Mouse (Mus musculus) hindbrain, postnatal 0 days (tissue): ENCODE measurements around the gene Ska2. TPM values are rescaled to one million over a fixed set of nuclear protein-coding genes. Genes with fewer than 3 reads are reported as not detected.

ENCODE experiments used
- ATAC-seq: fragments of 200-750 bp; cut with Nextera tagmentation; 2 replicates; pipeline ENCODE4 v1.8.0; 2017; ENCODE audit warnings: mild to moderate bottlenecking, moderate TSS enrichment, moderate library complexity
- DNase-seq: peaks from one replicate; pipeline ENCODE4 v3.0.0-alpha.2; 2015; ENCODE audit warnings: low spot score
- H3K27ac ChIP-seq: fragments of 300-500 bp; sonication (generic); 2 replicates; pipeline ENCODE4 v1.5.1; 2014; ENCODE audit warnings: mild to moderate bottlenecking
- H3K27me3 ChIP-seq: fragments of 300-500 bp; sonication (generic); 2 replicates; pipeline ENCODE4 v1.6.1; 2014; ENCODE audit warnings: low read length, mixed read lengths; ENCODE audit not compliant: insufficient read depth
- H3K36me3 ChIP-seq: fragments of 300-500 bp; sonication (generic); 2 replicates; pipeline ENCODE4 v1.6.1; 2014; ENCODE audit warnings: low read length, mixed read lengths; ENCODE audit not compliant: insufficient read depth
- H3K4me1 ChIP-seq: fragments of 300-500 bp; sonication (generic); 2 replicates; pipeline ENCODE4 v1.6.1; 2014; ENCODE audit warnings: antibody characterized with exemption, low read length, mixed read lengths; ENCODE audit not compliant: insufficient read depth
- H3K4me2 ChIP-seq: fragments of 300-500 bp; sonication (generic); 2 replicates; pipeline ENCODE4 v1.6.1; 2014; ENCODE audit warnings: low read depth, mild to moderate bottlenecking, low read length, moderate library complexity, mixed read lengths
- H3K4me3 ChIP-seq: fragments of 300-500 bp; sonication (generic); 2 replicates; pipeline ENCODE4 v1.5.1; 2014; ENCODE audit warnings: low read length
- H3K9ac ChIP-seq: fragments of 300-500 bp; sonication (generic); replicated peaks from 2 replicates; pipeline ENCODE4 v1.6.1; 2014; ENCODE audit warnings: mild to moderate bottlenecking, low read length, moderate library complexity, mixed read lengths
- H3K9me3 ChIP-seq: fragments of 300-500 bp; sonication (generic); 2 replicates; pipeline ENCODE4 v1.6.1; 2016; ENCODE audit warnings: low read length, mixed read lengths
- CTCF ChIP-seq: IDR thresholded peaks from 2 replicates; pipeline ENCODE4 v1.5.1; 2016; ENCODE audit warnings: antibody characterized with exemption, control low read depth, low read depth
- WGBS: fragments of 180-500 bp; shearing (Covaris S2); extraction: QIAGEN DNeasy Blood & Tissue Kit; methylation state at CpG from one replicate; pipeline ENCODE4 v1.1.7; 2014; 5-methylcytosine and 5-hydroxymethylcytosine counted together
- polyA plus RNA-seq: library from polyadenylated mRNA; unstranded; fragments of >200 nt; fragmentation: Nextera tagmentation; extraction: Ambion mirVana; gene quantifications from 2 replicates; pipeline ENCODE4 v1.2.1, GENCODE M21; 2015
- total RNA-seq: library from RNA; depleted of rRNA; stranded (reverse); fragments of >200 nt; gene quantifications from 2 replicates; pipeline ENCODE4 v1.2.3, GENCODE M21; 2014

Gene Ska2
- total and polyA plus RNA-seq, 2 experiments from 2014 or later: 24.5 to 27.0 TPM

DNA sequence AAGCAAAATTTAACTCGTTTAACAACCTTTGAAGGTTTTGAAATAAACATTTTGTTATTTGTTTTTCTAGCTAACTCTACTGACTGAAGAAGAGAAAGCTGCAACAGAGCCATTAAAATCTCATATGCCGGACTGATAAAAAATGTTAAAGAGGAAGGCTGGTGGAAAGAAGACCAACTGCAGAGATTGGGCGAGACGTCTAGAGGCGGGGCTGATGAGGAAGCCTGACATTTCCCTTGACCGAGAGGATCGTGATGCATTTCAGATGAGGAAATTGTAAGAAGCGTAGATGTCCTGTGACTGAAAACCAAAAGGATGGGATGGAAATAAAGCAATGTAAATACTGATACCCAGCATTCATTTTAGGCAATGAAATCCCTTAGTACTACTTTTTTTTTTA, 12.8 kb downstream of the Ska2 start:
- no peaks in the 10 kb centered on the region for H3K9me3 ChIP-seq
- no peak overlapping the region for H3K4me3 ChIP-seq
- H3K27ac ChIP-seq: no peak overlapping the region
- no peak overlapping the region for H3K4me2 ChIP-seq
- no peak for TF ChIP-seq CTCF
- H3K27me3 ChIP-seq: no peaks in the 10 kb centered on the region
- 70% methylated on average over 8 of the region's 8 CpGs for WGBS
- ATAC-seq (no peak), DNase-seq (no peak)
- H3K4me1 ChIP-seq: no peaks in the 10 kb centered on the region
- no peak overlapping the region for H3K9ac ChIP-seq
- H3K36me3 ChIP-seq: peaks cover 33% of the 10 kb centered on the region; the same call in 1 of the 2 replicates

DNA sequence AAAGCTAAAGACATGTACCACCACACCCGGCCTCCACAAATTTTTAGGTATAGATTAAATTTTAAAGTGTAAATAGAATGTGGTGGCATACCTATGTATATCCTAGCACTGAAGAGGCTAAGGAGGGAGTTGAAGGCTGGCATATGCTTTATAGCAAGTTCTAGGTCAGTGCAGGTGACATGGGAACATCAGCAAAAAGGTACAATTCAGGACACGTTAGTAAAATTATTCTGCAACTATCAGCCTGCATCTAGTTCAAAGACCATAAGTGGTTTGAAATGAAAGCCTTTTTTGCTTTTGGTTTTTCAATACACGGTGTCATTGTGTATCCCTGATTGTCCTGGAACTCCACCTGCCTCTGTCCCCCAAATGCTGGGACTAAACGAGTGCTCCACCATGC, 16.5 kb downstream of the Ska2 start:
- TF ChIP-seq CTCF: no peak
- H3K4me2 ChIP-seq: peak overlapping the region; percentile 70
- WGBS: 53% methylated on average over 4 of the region's 4 CpGs
- no peaks in the 10 kb centered on the region for H3K9me3 ChIP-seq
- no peak overlapping the region for H3K4me3 ChIP-seq
- H3K4me1 ChIP-seq: 0 out of 2 replicates have a peak, but pooled peaks cover 3% of the 10 kb centered on the region
- ATAC-seq: no peak
- H3K36me3 ChIP-seq: peaks cover 15% of the 10 kb centered on the region; the same call in 1 of the 2 replicates
- H3K27me3 ChIP-seq: no peaks in the 10 kb centered on the region
- 0 out of 2 replicates have a peak overlapping the region, but pooled peaks have one; percentile 66 for H3K27ac ChIP-seq
- no peak for DNase-seq
- peak overlapping the region; percentile 91; the same call in 1 of the 2 replicates for H3K9ac ChIP-seq

DNA sequence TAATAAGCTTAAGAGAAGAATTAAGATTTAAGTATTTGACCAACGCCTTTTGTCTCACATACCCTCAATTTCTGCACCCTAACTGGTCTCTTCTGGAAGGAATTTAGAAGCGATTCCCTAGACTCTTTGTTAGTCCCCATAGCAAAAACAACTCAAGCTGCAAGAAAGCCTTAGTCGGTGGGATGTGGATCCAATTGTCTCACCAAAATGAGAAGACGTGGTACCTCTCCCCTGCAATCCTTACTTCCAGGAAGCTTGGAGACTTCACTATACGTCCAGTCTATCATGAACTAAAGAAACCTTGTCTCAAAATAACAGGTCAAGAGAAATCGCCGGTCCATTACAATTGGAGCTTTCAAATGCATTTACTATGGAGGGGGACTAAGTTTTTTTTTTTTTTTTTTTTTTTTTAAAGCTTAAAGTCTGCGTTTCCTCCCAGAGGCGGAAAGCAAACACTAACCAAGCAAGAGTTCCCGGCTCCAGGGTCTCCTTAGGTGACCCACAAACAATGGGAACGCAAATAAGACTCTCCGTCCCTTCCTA, 17.3 kb downstream of the Ska2 start:
- no peaks in the 10 kb centered on the region for H3K9me3 ChIP-seq
- peak overlapping the region; percentile 91 for H3K9ac ChIP-seq
- 2% methylated on average over 12 of the region's 12 CpGs for WGBS
- ATAC-seq: no peak
- H3K27ac ChIP-seq: peak overlapping the region; percentile 66
- H3K36me3 ChIP-seq: peaks cover 13% of the 10 kb centered on the region
- no peak for TF ChIP-seq CTCF
- H3K4me2 ChIP-seq: peak overlapping the region; percentile 70
- peak overlapping the region; percentile 100 for H3K4me3 ChIP-seq
- H3K4me1 ChIP-seq: 0 out of 2 replicates have a peak, but pooled peaks cover 3% of the 10 kb centered on the region
- peak; percentile 11 for DNase-seq
- H3K27me3 ChIP-seq: no peaks in the 10 kb centered on the region

DNA sequence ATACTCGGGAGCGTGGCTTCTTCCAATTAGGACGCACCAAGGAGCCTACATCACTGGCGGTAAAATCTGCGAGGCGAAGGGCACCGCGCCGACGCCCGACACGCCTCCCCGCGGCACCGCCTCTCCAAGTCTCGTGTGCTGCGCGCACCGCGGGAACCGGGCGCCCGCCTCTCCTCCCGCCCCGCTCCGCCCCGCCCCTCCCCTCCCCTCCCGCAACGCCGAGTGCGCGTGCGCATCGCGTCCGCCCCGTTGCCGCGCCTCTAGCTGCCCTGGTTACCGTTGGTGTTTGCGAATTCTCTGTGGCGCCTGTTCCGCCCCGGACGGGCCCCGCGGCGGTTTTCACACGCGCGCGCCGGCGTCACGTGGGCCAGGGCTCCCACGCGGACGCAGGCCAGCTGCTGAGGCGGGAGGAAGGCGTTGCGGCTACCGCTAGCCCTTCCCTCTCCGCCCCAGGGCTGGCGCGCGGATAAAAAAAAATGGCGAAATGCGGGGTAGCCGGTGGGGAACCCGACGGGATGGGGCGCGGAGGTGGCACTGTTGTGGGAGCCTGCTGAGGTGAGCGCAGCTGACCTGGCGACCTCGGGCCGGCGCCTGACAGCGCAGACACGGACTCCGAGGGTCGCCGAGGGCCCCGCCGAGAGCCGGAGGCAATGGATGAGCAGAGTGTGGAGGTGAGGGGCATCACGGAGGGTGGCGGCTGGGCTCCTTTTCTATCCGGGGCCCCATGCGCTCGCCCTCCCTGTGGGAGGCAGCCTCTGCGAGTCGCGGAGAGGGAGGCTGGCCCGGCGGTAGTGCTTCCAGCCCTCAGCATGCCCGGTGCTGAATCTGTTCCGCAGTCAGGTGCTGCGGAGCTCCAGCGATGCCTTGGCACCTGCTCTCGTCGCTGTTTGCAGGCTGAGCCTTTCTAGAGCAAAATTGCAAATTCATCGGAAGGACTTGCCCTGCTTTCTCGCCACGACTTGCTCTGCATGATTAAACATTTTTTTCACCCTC, 18.1 kb downstream of the Ska2 start, which contains the start of gene Trim37:
Trim37 (plus strand) TSS at position 254 of the 993 bp plus-strand sequence.
- DNase-seq (peak; percentile 96), ATAC-seq (peak; percentile 97)
- H3K27ac ChIP-seq: peak within 1 kb of the TSS; percentile 95
- H3K4me1 ChIP-seq: 0 out of 2 replicates have a peak, but pooled peaks cover 3% of the 10 kb centered on the region
- peak within 1 kb of the TSS; percentile 91 for H3K9ac ChIP-seq
- peak within 1 kb of the TSS; percentile 100 for H3K4me3 ChIP-seq
- H3K4me2 ChIP-seq: peak within 1 kb of the TSS; percentile 70
- no peaks in the 10 kb centered on the region for H3K9me3 ChIP-seq
- H3K36me3 ChIP-seq: peaks cover 14% of the 10 kb centered on the region
- TF ChIP-seq CTCF: no peak
- no peaks in the 10 kb centered on the region for H3K27me3 ChIP-seq
- WGBS: under 1% methylated on average over 92 of the region's 105 CpGs

DNA sequence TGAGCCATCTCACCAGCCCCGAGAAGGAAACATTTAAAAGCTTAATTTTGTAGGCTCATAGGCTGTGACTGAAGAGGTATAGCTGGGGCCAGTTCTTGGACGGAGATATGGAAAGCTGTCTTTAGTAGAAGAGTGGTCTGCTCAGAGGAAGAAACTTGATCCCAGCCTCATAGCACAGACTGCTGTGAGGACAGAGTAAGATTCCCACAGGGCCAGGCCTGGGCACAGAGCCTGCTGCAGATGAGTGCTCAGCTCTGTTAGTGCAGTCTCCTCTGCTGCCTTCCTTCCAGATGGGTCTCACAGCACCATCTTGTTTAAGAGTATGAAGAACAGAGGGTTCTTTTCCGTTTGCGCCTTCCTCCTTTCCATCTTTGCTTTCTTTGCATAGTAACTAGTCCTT, 27.2 kb downstream of the Ska2 start:
- 89% methylated on average over 4 of the region's 4 CpGs for WGBS
- Histone ChIP-seq H3K27ac (no peak overlapping the region), H3K27me3 (no peaks in the 10 kb centered on the region), H3K36me3 (peaks cover 2% of the 10 kb centered on the region; the same call in 1 of the 2 replicates), H3K9ac (no peak overlapping the region), H3K4me2 (no peak overlapping the region), H3K9me3 (no peaks in the 10 kb centered on the region), H3K4me1 (no peaks in the 10 kb centered on the region), H3K4me3 (no peak overlapping the region)
- ATAC-seq (no peak), DNase-seq (no peak)
- TF ChIP-seq CTCF: no peak

DNA sequence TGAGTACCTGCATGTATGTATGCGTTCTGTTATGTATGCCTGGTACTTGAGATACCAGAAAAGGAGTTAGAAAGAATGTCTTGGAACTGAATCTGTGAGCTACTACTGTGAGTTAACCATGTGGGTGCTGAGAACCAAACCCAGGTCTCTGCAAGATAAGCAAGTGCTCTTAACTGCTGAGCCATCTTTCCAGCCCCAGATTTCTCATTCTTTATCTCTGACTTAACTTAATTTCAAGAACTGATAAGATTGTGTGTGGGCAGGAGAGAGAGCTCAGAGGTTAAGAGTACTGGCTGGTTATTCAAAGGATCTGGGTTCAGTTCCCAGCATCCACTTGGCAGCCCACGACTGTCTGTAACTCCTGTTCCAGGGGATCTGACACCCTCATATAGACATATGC, 49.0 kb downstream of the Ska2 start:
- ATAC-seq (no peak), DNase-seq (no peak)
- H3K4me1 ChIP-seq: no peaks in the 10 kb centered on the region
- TF ChIP-seq CTCF: no peak
- 86% methylated on average over 2 of the region's 2 CpGs for WGBS
- H3K4me2 ChIP-seq: no peak overlapping the region
- no peak overlapping the region for H3K9ac ChIP-seq
- no peak overlapping the region for H3K4me3 ChIP-seq
- H3K36me3 ChIP-seq: 0 out of 2 replicates have a peak, but pooled peaks cover 7% of the 10 kb centered on the region
- no peaks in the 10 kb centered on the region for H3K27me3 ChIP-seq
- no peaks in the 10 kb centered on the region for H3K9me3 ChIP-seq
- no peak overlapping the region for H3K27ac ChIP-seq
